Mouse (Mus musculus) hindbrain, embryonic 12.5 days (tissue): Measurements from ENCODE around the gene Col5a1. TPM values are rescaled to one million over a fixed set of nuclear protein-coding genes. Genes with fewer than 3 reads are reported as not detected.

Source experiments
- ATAC-seq: fragments of 200-750 bp; cut with Nextera tagmentation; 2 replicates; pipeline ENCODE4 v1.8.0; 2017; ENCODE audit warnings: moderate TSS enrichment; ENCODE audit not compliant: low FRiP score
- H3K27ac ChIP-seq: fragments of 300-500 bp; sonication (generic); 2 replicates; pipeline ENCODE4 v1.5.1; 2016; ENCODE audit warnings: mild to moderate bottlenecking
- H3K27me3 ChIP-seq: fragments of 300-500 bp; sonication (generic); 2 replicates; pipeline ENCODE4 v1.6.1; 2016; ENCODE audit warnings: mild to moderate bottlenecking
- H3K36me3 ChIP-seq: fragments of 300-500 bp; sonication (generic); 2 replicates; pipeline ENCODE4 v1.6.1; 2016; ENCODE audit warnings: mild to moderate bottlenecking
- H3K4me1 ChIP-seq: fragments of 300-500 bp; sonication (generic); 2 replicates; pipeline ENCODE4 v1.6.1; 2016
- H3K4me2 ChIP-seq: fragments of 300-500 bp; sonication (generic); replicated peaks from 2 replicates; pipeline ENCODE4 v1.6.1; 2016; ENCODE audit warnings: mild to moderate bottlenecking
- H3K4me3 ChIP-seq: fragments of 300-500 bp; sonication (generic); 2 replicates; pipeline ENCODE4 v1.5.1; 2016; ENCODE audit warnings: mild to moderate bottlenecking
- H3K9ac ChIP-seq: fragments of 300-500 bp; sonication (generic); 2 replicates; pipeline ENCODE4 v1.6.1; 2016; ENCODE audit warnings: mild to moderate bottlenecking, moderate library complexity
- H3K9me3 ChIP-seq: fragments of 300-500 bp; sonication (generic); replicated peaks from 2 replicates; pipeline ENCODE4 v1.6.1; 2016; ENCODE audit warnings: mild to moderate bottlenecking
- WGBS: fragments of 180-500 bp; shearing (Covaris S2); methylation state at CpG from one replicate; pipeline ENCODE4 v1.1.7; 2016; 5-methylcytosine and 5-hydroxymethylcytosine counted together
- polyA plus RNA-seq: library from polyadenylated mRNA; unstranded; fragments of >200 nt; fragmentation: Nextera tagmentation; extraction: Ambion mirVana; gene quantifications from 2 replicates; pipeline ENCODE4 v1.2.1, GENCODE M21; 2016

The Col5a1 gene
- polyA plus RNA-seq, 1 experiment from 2014 or later = 45.9 TPM

DNA sequence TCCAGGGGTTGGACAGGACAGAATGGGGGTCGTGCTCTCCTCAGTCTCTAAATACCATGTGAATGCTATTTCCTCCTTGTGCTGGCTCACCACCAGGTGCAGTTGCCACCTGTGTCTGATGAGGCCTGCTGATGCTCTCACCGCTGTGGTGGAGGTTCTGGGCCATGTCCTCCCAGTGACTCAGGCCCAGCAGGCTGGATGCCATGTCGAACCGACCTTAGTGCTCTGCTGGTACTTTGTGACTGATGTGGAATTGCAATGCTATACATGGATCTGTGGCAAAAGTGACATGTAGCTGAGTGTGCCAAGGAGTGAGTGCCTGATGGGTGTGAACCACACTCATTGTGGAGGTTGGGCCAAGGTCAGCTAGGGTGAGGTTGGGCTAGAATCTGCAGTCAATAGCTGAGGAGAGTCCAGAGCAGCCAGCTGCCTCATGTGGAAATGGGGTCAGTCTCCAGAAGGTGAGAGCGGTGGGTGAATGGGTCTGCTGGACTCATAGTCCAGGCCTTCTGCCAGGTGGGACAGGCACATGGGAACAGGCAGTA, 44.3 kb downstream of the Col5a1 start:
- H3K27ac ChIP-seq = no peak overlapping the region
- no peaks in the 10 kb centered on the region for H3K36me3 ChIP-seq
- 89% methylated on average over 5 of the region's 5 CpGs for WGBS
- H3K9me3 ChIP-seq = no peaks in the 10 kb centered on the region
- peaks cover 34% of the 10 kb centered on the region for H3K4me1 ChIP-seq
- no peaks in the 10 kb centered on the region for H3K27me3 ChIP-seq
- no peak for ATAC-seq
- H3K4me3 ChIP-seq = no peak overlapping the region
- no peak overlapping the region for H3K4me2 ChIP-seq
- no peak overlapping the region for H3K9ac ChIP-seq

DNA sequence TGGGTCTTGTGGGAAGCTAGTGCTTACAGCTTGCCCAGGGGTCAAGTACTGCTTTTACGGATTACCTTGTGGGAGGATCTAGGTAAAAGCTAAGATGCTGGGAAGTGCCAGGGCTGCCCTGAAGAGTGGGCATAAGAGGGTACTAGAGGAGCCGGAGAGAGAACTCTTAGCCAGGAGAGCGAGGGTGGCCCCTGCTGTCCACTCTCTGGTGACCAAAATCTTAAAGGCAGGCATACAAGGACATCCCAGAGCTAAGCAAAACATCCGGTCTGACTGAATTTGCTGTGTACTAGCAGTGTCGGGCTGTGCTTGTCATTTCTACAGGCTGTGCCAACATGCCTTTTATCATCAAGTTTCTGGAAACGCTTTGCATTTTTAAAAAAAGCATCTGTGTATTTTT, 44.9 kb downstream of the Col5a1 start:
- no peak overlapping the region for H3K9ac ChIP-seq
- no peaks in the 10 kb centered on the region for H3K36me3 ChIP-seq
- H3K4me2 ChIP-seq = no peak overlapping the region
- no peak overlapping the region for H3K27ac ChIP-seq
- 81% methylated on average over 6 of the region's 6 CpGs for WGBS
- no peaks in the 10 kb centered on the region for H3K27me3 ChIP-seq
- no peak overlapping the region for H3K4me3 ChIP-seq
- peaks cover 34% of the 10 kb centered on the region for H3K4me1 ChIP-seq
- ATAC-seq = no peak
- no peaks in the 10 kb centered on the region for H3K9me3 ChIP-seq

DNA sequence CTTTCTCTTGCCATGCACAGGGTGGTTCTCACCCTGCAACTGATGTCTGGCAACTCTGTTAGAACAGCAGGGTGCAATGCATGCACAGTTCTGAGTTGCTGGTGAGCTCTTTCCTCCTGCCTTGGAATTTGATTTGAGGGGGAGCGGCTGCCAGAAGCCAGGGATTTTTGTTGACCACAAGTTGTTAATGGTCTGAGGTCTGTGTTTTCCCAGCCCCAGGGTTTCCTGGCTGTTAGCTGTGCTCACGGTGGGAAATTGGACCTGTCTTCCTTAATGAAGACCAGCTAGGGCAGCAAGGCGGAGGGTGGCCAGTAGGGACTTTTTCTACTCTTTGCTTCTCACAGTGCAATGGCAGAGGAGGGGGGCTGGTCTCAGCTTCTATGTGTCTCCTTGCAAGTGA, 45.7 kb downstream of the Col5a1 start:
- H3K4me2 ChIP-seq = no peak overlapping the region
- peak overlapping the region; percentile 40; the same call in 1 of the 2 replicates for H3K27ac ChIP-seq
- H3K27me3 ChIP-seq = no peaks in the 10 kb centered on the region
- no peak overlapping the region for H3K4me3 ChIP-seq
- no peak for ATAC-seq
- H3K9ac ChIP-seq = no peak overlapping the region
- no peaks in the 10 kb centered on the region for H3K36me3 ChIP-seq
- peaks cover 34% of the 10 kb centered on the region for H3K4me1 ChIP-seq
- WGBS = 60% methylated on average over 3 of the region's 3 CpGs
- H3K9me3 ChIP-seq = no peaks in the 10 kb centered on the region

GRCm38 (mm10) chr2:27934269-27934668, 48.0 kb downstream of the Col5a1 start:
- no peak for ATAC-seq
- Histone ChIP-seq H3K27me3 (no peaks in the 10 kb centered on the region), H3K4me1 (peaks cover 34% of the 10 kb centered on the region), H3K4me3 (no peak overlapping the region), H3K9me3 (no peaks in the 10 kb centered on the region), H3K36me3 (no peaks in the 10 kb centered on the region), H3K4me2 (no peak overlapping the region), H3K9ac (no peak overlapping the region), H3K27ac (no peak overlapping the region)
- 56% methylated on average over 11 of the region's 11 CpGs for WGBS

DNA sequence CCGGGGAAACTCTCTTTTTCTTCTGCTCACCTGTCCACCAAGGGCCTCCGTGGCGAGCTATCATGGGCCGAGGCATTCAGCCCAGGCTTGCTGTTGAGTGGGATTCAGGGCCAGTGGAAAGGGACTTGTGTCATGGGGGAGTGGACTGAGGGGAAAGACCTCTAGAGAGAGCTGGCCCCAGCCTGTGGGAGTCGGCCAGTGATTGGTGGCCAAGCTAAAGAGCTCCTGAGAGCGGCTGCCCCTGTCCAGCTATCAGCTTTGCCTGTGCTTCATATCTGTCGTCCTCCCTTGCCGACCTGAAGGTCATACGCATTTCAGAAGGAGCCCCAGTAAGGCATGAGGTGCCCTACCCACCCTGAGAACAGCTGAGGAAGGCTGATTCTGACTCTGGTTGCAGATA, 48.6 kb downstream of the Col5a1 start:
- H3K9me3 ChIP-seq = no peaks in the 10 kb centered on the region
- no peak overlapping the region for H3K4me3 ChIP-seq
- H3K27ac ChIP-seq = no peak overlapping the region
- H3K27me3 ChIP-seq = no peaks in the 10 kb centered on the region
- H3K9ac ChIP-seq = no peak overlapping the region
- no peak overlapping the region for H3K4me2 ChIP-seq
- 80% methylated on average over 9 of the region's 9 CpGs for WGBS
- no peak for ATAC-seq
- no peaks in the 10 kb centered on the region for H3K36me3 ChIP-seq
- H3K4me1 ChIP-seq = peaks cover 34% of the 10 kb centered on the region

DNA sequence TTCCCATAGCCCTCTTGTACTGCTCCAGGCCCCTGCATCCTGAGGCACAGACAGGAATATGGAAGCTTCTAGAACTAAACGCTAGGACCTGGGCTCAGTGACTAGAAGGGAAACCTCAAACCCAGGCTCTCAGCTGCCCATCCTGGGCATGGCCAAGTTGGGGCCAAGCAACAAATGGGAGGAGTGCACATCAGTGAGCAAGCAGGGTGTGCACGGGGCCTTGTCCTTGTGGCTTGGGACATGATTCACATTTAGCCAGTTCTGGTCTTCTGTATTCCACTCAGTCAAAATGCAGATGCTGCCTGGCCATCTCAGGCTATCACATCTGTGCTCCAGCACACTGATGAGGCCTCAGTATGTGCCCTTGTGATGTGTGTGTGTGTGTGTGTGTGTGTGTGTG, 49.2 kb downstream of the Col5a1 start:
- Histone ChIP-seq H3K27ac (no peak overlapping the region), H3K4me2 (no peak overlapping the region), H3K36me3 (no peaks in the 10 kb centered on the region), H3K4me1 (peaks cover 34% of the 10 kb centered on the region), H3K4me3 (no peak overlapping the region), H3K27me3 (no peaks in the 10 kb centered on the region), H3K9ac (no peak overlapping the region), H3K9me3 (no peaks in the 10 kb centered on the region)
- 92% methylated on average over 2 of the region's 2 CpGs for WGBS
- no peak for ATAC-seq

DNA sequence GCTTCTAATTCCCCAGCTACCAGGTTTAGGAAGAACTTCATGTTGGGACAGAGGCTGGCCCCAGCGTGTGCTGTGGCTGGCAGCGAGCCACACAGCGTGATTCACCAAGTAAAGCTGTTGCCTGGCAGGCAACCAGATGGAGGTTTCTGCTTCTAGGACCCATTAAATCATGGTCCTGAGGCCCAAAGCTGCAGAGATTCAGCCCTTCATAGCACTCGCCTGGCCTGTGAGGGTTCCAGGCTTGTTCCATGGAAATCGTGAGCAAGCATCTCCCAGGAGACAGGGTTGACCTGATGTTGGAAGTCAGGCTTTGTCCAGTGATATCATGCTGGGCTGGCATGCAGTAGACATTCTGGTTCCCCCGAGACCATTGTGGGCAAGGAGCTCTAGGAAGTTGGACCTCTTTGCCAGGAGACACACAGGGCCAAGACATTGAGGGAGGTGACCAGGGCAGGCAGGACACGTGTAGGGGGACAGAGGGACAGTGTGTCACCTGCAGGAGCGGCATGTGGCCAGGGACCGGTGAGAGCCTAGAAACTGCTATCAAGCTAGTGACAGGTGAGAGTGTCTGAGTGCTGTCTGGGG, 50.5 kb downstream of the Col5a1 start:
- Histone ChIP-seq H3K4me1 (peaks cover 30% of the 10 kb centered on the region), H3K4me2 (no peak overlapping the region), H3K27ac (no peak overlapping the region; the same call in 1 of the 2 replicates), H3K9ac (no peak overlapping the region), H3K27me3 (no peaks in the 10 kb centered on the region), H3K36me3 (no peaks in the 10 kb centered on the region), H3K4me3 (no peak overlapping the region), H3K9me3 (no peaks in the 10 kb centered on the region)
- ATAC-seq = no peak
- WGBS = 81% methylated on average over 9 of the region's 9 CpGs

DNA sequence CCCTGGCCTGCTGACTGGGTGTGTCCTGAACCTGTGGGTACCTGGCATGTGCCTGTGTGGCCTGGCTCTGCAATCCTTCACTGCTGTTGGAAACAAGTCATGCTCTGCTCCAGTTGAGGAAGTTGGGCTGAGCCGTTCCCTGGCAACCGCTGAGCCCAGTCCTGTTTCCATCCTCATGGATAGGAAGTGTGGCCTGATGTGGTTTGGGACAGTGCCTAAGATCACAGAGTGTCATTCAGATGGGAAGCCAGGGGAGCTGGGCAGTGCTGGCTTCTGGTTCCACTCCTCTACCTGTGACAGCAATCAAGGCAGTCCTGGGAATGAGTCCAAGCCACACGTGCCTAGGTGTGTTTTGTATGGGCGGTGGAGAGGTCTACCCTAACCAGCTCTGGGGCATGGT, 53.2 kb downstream of the Col5a1 start:
- H3K4me3 ChIP-seq = no peak overlapping the region
- no peak overlapping the region for H3K27ac ChIP-seq
- no peak for ATAC-seq
- H3K27me3 ChIP-seq = no peaks in the 10 kb centered on the region
- WGBS = 89% methylated on average over 4 of the region's 4 CpGs
- H3K36me3 ChIP-seq = no peaks in the 10 kb centered on the region
- no peak overlapping the region for H3K4me2 ChIP-seq
- no peaks in the 10 kb centered on the region for H3K9me3 ChIP-seq
- H3K9ac ChIP-seq = no peak overlapping the region
- peaks cover 6% of the 10 kb centered on the region for H3K4me1 ChIP-seq

DNA sequence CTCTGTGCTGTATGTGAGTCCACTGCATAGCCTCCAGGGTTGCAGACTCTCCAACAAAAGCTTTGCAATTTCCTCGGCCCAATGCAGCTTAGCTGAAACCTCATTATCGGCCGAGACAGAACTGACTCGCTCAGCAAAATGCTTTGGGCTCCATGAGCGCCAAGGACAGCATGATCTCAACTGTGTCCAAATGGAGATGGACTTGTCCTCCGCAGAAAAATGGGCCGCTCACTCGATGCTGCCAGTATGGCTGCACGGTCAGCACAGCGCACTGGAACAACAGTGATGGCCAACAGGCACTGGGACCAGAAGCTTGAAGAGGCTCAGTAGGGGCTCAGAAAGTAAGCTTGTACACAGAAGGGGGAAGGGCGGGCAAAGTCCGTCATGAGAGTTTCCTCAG, 53.9 kb downstream of the Col5a1 start:
- Histone ChIP-seq H3K9ac (no peak overlapping the region), H3K4me2 (no peak overlapping the region), H3K9me3 (no peaks in the 10 kb centered on the region), H3K27me3 (no peaks in the 10 kb centered on the region), H3K4me1 (no peaks in the 10 kb centered on the region), H3K36me3 (no peaks in the 10 kb centered on the region), H3K4me3 (no peak overlapping the region), H3K27ac (no peak overlapping the region)
- ATAC-seq = no peak
- 88% methylated on average over 12 of the region's 12 CpGs for WGBS

DNA sequence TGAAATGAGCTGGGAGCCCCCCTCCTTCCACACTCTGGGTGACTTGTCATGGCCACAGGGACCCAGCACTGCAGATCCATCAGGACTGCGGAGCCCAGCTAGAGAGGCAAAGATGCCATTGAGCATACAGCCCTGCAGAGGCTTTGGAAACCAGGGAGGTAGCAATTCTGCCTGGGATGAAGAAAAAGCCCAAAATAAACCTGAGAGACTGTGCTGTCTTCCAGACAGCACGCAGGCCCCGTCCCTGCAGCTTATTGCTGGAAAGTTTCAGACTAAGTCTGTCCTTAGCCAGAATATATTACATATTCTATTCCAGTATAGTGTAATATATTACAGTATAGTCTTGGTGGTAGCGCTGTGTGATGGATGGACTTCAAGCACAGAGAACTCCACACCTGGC, 61.0 kb downstream of the Col5a1 start:
- Histone ChIP-seq H3K4me3 (no peak overlapping the region), H3K4me2 (no peak overlapping the region), H3K36me3 (no peaks in the 10 kb centered on the region), H3K9ac (no peak overlapping the region), H3K27ac (no peak overlapping the region), H3K27me3 (no peaks in the 10 kb centered on the region), H3K4me1 (no peaks in the 10 kb centered on the region), H3K9me3 (no peaks in the 10 kb centered on the region)
- no peak for ATAC-seq
- 94% methylated on average over 4 of the region's 4 CpGs for WGBS

DNA sequence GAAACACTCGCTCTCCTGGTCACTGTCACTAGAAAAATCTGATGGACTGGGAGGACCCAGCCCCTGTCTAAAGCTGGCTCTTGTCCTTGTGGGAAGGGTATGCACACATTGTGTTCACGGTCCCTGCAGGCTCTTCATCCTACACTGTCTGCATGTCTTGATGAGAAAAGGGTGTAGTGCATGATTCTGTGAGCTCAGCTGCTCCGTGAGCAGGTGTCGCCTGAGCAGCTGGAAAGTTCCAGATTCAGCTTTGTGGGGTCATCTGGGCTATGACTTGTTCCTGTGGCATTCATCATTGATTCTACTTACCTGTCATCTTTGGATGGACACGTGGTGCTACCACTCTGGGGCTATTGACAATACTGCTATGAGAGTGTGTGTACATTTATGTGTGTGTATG, 61.7 kb downstream of the Col5a1 start:
- Histone ChIP-seq H3K4me1 (no peaks in the 10 kb centered on the region), H3K9ac (no peak overlapping the region), H3K4me2 (no peak overlapping the region), H3K36me3 (no peaks in the 10 kb centered on the region), H3K27ac (no peak overlapping the region), H3K4me3 (no peak overlapping the region), H3K9me3 (no peaks in the 10 kb centered on the region), H3K27me3 (no peaks in the 10 kb centered on the region)
- WGBS = 85% methylated on average over 5 of the region's 5 CpGs
- ATAC-seq = no peak

- no peaks in the 10 kb centered on the region for H3K27me3 ChIP-seq
- 79% methylated on average over 3 of the region's 3 CpGs for WGBS
- H3K36me3 ChIP-seq = 0 out of 2 replicates have a peak, but pooled peaks cover 5% of the 10 kb centered on the region
- H3K4me1 ChIP-seq = peaks cover 27% of the 10 kb centered on the region
- H3K4me2 ChIP-seq = no peak overlapping the region
- H3K9ac ChIP-seq = no peak overlapping the region
- no peak overlapping the region for H3K4me3 ChIP-seq
- no peak overlapping the region for H3K27ac ChIP-seq
- no peaks in the 10 kb centered on the region for H3K9me3 ChIP-seq
- ATAC-seq = no peak
These were observed 67.6 kb downstream of the Col5a1 start for GRCm38 (mm10) chr2:27953866-27954265.

DNA sequence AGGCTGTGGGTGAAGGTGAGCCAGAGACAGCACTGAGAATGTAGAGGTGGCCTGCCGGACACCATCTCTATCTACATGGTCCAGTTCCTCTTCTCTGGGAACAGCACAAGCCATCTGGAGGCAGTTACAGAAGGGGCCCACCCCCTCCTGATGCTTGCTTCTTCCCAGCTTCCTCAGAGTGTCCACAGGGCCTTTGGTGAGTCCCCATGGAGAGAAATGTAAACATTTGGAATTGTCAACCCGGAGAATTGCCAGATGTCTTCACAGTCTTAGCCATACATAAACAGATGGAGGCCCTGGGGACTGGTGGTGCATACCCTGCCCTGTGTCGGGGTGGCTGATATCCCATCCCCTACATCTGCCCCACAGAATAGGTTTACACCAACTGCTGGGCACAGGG, 68.7 kb downstream of the Col5a1 start:
- H3K36me3 ChIP-seq = 0 out of 2 replicates have a peak, but pooled peaks cover 5% of the 10 kb centered on the region
- WGBS = 62% methylated on average over 3 of the region's 3 CpGs
- H3K27me3 ChIP-seq = no peaks in the 10 kb centered on the region
- H3K4me1 ChIP-seq = peaks cover 27% of the 10 kb centered on the region
- no peak overlapping the region for H3K4me2 ChIP-seq
- H3K27ac ChIP-seq = no peak overlapping the region
- no peak overlapping the region for H3K4me3 ChIP-seq
- ATAC-seq = no peak
- H3K9ac ChIP-seq = no peak overlapping the region
- H3K9me3 ChIP-seq = no peaks in the 10 kb centered on the region
